Mouse (Mus musculus) leukemia stem cell, adult 10-12 weeks (primary cell): Measurements from ENCODE around the gene Ptgis. TPM values are rescaled to one million over a fixed set of nuclear protein-coding genes. Genes with fewer than 3 reads are reported as not detected.

ENCODE experiments used
- polyA plus RNA-seq: library from polyadenylated mRNA; stranded (reverse); fragments of >175 nt; gene quantifications from 2 replicates; pipeline ENCODE4 v1.2.3, GENCODE M21; 2012; ENCODE audit warnings: low replicate concordance

Gene Ptgis
- 0.73 and 1.0 TPM in 2 replicates for polyA plus RNA-seq

DNA sequence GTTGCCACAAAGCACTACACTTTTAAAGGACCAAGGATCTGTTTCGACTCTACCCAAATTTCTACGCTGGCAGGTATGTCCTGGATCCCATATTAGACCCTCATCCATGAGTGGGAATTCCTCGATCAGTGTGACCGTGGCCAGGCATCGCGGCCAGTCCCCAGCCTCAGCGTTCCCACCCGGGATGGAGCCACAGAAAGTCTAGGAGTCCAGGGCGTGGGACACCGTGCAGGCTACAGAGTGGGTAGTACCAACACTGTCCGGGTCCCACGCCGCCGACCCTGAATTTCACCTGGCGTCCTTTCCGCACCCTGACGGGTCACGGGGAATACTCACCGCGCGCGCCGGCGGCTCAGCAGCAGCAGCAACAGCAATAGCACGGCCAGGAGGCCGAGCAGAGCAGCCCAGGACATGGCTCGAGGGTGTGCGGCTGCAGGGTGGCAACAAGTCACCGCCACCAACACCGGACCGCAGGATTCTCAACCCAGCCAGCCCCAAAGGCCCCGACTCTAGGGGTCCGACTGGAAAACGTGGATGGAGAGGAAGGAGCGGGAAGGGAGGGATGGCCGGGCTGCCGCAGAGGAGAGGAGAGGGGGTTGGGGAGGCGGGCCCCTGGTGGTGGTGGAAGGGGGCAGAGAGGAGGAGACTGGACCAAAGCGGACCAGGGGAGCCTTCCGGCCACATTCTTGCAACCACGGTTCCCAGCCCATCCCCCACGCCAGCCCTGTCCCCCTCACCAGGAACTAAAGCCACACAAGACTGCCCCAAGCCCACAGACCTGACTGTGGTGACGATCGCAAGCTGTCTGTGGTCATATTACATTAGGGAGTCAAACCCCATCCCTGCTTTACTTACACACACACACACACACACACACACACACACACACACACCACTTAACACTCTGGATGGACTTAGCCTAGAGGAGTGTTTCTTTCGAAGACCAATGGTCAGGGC, at the start of gene Ptgis:
Ptgis (minus strand) TSS at position 597 of the 957 bp plus-strand sequence.

DNA sequence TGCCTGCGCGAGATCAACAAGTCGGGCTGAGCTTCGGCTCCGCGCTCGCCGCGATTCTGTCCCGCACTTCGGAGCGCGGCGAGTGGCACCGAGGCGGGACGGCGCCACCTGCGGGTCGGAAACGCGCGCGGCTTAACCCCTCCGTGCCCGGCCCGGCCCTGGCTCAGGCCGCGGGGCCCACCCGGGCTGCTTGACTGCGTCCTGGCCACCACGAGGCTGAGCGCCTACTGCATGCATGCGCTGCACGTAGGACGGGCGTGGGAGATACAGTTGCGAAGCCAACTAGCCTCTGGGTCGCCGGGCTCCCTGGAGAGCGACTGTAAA, 50.4 kb downstream of the Ptgis start, which contains the start of gene Kcnb1:
Kcnb1 (minus strand) TSS at position 80 of the 324 bp plus-strand sequence.

Other genes with a start within 250 kb of the Ptgis start
- gene Stau1, start 244.3 kb downstream of the Ptgis start, polyA plus RNA-seq = 12.2 and 39.7 TPM in 2 replicates
- 37.7 and 100 TPM in 2 replicates for gene Ddx27, start 225.4 kb downstream of the Ptgis start, polyA plus RNA-seq
- 5.1 and 24.6 TPM in 2 replicates for gene Znfx1, start 177.6 kb downstream of the Ptgis start, polyA plus RNA-seq
- 0.19 and 0.34 TPM in 2 replicates for gene Kcnb1, start 50.4 kb downstream of the Ptgis start, polyA plus RNA-seq
- gene B4galt5, start 108.6 kb upstream of the Ptgis start, polyA plus RNA-seq = 11.4 and 11.6 TPM in 2 replicates
- 6.1 and 28.2 TPM in 2 replicates for gene Slc9a8, start 181.1 kb upstream of the Ptgis start, polyA plus RNA-seq